Mouse (Mus musculus) urinary bladder, postnatal 25 days (tissue): ENCODE data around the gene Pecam1.
"Not testable (repeated sequence)": the region's sequence is repeated elsewhere in the genome, so short reads cannot be mapped to it uniquely, and the experiment has no call there.

Source experiments
- DNase-seq: peaks from one replicate; pipeline ENCODE4 v3.0.0; 2022; ENCODE audit warnings: low spot score

Gene Pecam1

GRCm38 (mm10) chr11:106666470-106667107 is 83.8 kb downstream of the Pecam1 start:
- no peak for DNase-seq

DNA sequence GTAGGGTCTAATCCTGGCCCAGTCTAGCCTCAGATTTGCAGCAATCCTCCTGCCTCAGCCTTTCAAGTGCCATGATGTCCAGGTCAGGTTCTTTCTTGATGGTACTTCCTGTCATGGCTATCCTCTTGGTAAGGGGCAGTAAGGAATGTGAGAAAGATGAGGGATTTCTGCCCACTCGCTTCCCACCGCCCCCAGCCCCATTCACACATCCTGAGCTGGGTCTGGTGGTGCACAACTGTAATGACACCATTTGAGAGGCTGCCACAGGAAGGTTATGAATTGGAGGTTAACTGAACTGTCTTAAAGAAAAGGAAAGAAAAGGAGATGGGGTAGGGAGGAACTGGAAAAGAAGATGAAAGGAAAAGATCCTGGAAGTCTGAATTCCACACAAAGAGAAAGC is 84.6 kb downstream of the Pecam1 start:
- no peak for DNase-seq

DNA sequence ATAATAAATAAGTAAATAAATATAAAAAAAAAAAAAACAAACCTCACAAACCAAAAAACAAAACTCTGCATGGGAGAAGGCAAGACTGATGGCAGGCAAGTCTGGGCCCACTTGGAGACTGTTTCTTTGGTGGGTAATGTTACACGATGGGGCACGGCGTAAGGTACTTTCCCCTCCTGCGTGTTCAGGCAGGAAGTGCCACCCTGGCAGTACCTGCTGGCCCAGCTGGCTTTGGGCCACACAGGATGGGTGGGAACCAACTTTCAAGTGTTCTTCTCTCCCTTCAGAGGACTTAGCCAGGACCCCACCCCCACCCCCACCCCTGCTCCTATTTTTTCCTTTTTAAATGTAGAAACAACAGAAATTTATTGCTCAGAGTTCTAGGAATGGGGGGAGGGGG is 85.1 kb downstream of the Pecam1 start:
- peak; percentile 46 for DNase-seq

GRCm38 (mm10) chr11:106664691-106665090 is 85.7 kb downstream of the Pecam1 start:
- DNase-seq = no peak

DNA sequence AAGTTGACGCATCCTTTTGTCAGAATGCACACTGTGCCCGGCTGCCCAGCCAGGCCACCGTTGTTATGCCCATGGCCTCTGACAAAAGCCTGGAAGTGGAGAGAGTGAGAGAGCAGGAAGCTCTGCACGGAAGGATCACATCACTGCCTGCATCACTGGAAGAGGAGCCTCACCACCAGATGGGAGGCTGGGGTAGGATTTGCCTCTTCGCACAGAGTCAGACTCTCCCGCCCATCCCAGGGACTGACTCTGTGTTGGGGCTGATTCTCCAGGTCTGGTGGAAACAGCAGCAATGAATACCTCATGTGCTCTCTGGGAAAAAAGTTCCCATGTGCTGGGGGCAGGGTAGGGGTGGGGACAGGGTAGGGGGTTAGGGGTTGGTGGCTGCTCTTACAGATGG is 86.6 kb downstream of the Pecam1 start:
- no peak for DNase-seq

DNA sequence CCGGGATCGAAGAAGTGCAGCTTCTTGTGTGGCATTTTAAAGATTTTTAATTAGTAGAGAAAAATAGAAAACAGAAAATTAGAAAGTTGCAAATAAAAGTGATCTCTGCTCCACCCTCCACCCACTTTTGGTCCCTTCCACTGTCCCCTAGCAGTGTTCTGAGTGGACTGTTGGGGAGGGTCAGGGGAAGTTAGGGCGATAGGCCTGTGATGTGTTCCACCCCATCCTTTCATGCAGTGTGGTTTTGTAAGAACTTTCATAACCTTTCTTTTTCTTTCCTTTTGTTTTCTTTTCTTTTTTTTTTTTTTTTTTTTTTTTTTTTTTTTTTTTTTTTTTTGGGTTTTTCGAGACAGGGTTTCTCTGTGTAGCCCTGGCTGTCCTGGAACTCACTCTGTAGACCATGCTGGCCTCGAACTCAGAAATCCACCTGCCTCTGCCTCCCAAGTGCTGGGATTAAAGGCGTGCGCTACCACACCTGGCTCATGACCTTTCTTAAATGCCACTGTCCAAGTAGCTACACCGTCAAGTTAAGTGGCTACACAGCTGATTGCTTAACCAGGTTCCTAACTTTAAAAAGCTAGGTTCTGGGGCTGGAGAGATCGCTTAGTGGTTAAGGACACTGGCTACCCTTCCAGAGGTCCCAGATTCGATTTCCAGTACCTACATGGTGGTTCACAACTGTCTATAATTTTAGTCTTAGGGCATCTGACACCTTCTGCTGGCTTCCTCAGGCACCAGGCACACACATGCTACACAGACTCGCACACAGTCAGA is 87.6 kb downstream of the Pecam1 start:
- DNase-seq = no peak

DNA sequence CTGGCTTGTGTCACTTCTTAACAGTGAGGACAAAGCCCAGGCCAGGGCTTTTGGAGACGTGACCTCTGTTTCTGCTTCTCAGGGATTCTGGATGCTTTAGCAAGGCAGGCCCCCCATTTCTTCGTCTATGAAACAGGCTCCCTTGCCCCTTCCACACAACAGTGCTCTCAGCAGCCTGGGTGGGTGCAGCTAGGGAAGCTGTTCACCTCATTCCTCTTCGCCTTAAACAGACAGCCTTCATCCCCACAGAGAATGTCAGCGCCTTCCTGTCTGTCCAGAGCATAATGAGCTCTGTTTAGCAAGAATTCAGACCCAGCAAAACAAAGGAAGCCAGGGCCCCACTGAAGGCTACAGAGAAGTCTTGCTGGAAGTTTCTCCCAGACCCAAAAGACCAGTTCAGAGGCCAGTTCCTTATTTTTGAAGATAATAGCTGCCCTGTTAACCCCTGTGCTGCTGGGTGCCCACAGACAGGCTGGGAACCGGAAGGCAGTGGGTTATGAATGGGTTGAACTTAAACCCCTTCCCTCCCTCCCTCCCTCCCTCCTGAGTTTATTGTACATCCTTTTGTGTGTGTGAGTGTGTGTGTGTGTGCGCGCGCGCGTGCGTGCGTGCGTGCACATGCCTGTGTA is 89.9 kb downstream of the Pecam1 start:
- no peak for DNase-seq

GRCm38 (mm10) chr11:106659598-106660295 is 90.7 kb downstream of the Pecam1 start:
- DNase-seq = peak; percentile 34

DNA sequence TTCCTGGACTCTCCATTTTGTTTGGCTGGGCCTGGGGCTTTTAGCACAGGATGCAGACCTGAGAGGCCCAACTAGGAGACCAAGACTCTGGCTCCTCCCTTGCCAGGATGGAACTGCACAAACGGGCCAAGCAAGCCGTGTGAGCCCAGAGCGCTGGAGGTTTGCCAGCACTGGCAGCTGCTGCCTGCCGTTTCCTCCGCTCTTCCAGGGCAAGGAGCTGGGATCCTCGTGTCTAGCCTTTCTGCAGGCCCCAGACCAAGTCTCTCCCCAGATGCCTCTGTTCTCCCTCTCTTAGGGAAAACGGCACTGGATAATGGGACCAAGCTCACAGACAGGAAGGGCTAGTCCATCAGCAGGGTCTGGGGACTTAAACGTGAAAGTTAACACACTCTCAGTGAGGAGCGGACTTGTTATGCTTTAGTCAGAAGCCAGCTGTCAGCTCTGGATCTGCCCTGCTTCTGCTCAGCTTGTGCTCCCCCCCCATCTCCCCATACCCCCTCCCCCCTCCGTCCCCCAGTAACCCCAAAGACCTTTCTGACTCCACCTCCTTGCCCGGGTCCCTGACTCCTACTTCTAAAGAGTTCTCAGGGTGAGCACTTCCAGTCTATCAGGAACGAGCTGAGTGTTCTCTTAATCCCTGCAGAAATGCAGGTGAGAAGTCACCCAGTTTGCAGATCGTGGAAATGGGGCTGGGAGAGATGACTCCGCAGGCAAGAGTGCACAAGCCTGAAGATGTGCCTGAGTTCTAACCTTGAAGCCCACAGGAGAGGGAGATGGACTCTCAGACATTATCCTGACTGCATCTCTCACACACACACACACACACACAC is 92.2 kb downstream of the Pecam1 start:
- DNase-seq = peak; percentile 76

- not testable (repeated sequence) for DNase-seq
Observed at GRCm38 (mm10) chr11:106656896-106657498, 93.4 kb downstream of the Pecam1 start.

DNA sequence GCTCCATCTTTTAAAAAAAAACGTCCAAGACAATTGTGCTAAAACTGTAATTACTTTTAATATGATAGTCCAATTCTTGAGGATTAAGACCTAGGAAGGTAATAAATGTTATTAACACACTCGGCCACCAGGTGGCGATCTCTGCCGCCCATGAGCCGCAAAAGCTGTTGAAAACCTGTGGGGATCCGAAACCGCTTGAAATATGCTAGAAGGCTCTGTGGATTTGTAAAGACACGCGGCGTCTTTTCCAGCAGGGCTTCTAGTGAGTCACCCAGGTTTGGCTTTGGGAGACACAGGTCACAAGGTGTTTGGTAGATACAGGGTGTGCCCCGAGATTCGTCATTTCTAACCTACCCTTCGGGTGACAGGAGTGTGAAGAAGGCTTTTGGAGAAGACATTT is 102.1 kb downstream of the Pecam1 start:
- DNase-seq = peak; percentile 82

GRCm38 (mm10) chr11:106642966-106643637 is 107.3 kb downstream of the Pecam1 start:
- DNase-seq = no peak

DNA sequence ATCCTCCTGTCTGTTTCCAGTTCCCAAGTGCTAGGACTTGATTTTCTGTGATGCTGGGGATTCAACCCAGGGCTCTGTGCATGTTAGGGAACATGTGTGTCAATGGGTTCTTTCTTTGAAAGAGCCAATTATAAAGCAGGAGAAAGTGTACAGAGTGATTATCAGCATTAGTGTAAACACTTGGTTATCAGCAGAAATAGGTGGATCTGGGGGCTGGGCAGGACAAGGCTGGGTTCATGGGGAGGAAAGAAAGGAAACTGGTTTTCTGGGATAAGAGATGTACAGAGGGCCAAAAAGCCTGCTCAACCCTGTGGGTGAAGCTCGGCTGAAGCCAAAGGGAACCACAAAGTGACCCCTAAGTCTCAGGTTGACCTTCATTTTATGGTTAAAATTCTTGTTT is 108.8 kb downstream of the Pecam1 start:
- no peak for DNase-seq

DNA sequence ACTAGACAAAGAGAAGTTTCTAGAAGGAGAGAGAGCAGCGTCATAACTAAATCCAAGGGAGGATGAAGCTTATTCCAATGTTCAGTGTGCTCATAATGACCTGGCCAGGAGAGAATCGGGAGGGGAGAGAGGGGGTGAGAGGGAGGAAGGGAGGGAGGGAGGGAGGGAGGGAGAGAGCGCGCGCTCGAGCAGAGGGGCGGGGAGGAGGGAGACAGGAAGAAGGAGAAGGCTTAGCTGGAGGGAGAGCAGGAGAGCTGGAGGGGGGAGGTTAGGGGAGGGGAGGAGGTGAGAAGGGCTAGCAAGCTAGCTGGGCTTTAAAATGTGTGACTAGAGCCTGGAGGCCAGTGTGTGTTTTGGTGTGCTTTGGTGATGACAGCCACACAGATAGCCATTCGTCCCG is 110.4 kb downstream of the Pecam1 start:
- DNase-seq = no peak

DNA sequence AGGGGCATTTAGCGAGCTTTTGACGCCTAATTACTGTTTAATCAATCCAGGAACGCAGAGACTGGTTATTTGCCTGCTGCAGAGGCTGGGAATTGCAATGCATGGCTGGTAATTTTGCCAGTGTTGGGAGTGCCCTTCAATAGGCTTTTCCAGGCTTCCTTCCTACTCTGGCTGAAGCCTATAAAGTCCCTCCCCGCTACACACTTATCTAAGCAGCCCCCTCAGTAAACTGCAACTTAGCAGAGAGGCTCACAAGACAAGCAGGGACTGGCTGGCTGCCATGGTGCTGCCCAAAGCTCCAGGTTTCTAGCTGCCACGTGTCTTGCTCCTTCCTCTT is 111.1 kb downstream of the Pecam1 start:
- no peak for DNase-seq

GRCm38 (mm10) chr11:106638551-106639355 is 111.7 kb downstream of the Pecam1 start:
- no peak for DNase-seq

DNA sequence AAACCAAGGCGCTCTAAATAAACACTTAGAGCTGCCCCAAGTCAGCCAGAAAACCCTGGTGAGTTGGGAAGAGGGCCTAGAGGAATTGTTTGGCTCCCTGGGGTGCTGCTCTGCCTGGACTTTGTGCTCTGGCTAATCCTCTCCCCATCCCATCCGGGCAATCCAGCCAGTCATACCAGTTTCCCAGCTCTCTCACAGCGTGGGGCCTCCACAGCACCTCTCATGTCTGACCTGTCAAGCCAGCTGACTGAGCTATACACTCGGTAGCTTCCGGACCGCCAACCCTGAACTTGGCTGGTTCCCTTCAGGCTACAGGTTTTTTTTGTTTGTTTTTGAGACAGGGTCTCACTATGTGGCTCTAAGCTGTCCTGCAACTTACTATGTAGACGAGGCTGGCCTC is 112.7 kb downstream of the Pecam1 start:
- DNase-seq = no peak

- DNase-seq = no peak
Observed at GRCm38 (mm10) chr11:106635946-106636345, 114.5 kb downstream of the Pecam1 start.

DNA sequence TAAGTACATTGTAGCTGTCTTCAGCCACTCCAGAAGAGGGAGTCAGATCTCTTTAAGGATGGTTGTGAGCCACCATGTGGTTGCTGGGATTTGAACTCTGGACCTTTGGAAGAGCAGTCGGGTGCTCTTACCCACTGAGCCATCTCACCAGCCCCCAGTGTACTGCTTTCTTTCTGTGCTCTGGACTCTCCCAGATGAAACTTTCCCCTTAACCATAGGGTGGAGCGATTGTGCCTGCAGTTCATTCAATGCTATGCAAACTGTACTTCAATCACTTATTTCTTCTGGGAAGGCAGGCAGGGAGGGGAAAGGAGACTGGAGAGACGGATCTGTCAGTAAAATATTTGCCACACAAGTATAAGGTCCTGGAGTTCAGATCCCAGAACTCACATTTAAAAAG is 116.3 kb downstream of the Pecam1 start:
- DNase-seq = not testable (repeated sequence)

DNA sequence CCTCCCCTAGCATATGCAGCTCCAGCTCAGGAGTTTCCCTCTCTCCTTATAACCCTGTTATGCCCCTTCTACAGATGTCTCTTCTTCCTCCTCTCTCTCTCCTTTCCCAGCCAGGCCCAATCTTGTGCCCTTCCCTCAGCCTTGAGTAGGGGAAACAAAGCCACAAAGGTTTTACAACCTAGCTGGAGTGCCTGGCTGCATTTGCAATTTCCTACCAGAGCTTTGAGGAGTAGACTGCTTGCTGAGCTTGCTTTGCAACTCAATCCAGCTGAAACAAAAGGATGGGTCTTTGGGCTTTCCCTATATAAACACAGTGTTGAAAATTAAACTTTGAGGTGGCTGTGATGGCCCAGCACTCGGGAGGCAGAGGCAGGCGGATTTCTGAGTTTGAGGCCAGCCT is 117.0 kb downstream of the Pecam1 start:
- DNase-seq = no peak
